Mouse (Mus musculus): ENCODE results near the gene Olfr50.

Olfr50 gene

GRCm38 (mm10) chr2:36790238-36790637 lies at the start of gene Olfr50:
Gene Olfr50, plus strand, starts transcription at chr2:36790538.
- DNase-seq = no peak

GRCm38 (mm10) chr2:36783976-36784375 lies 6.4 kb upstream of the Olfr50 start, which contains the start of gene Olfr348:
Gene Olfr348, plus strand, starts transcription at chr2:36784276.
- no peak for DNase-seq

GRCm38 (mm10) chr2:36816932-36817331 lies 26.6 kb downstream of the Olfr50 start, which contains the start of gene Olfr3:
Gene Olfr3, minus strand, starts transcription at chr2:36817032.
- DNase-seq = no peak

- DNase-seq = no peak
Measured at GRCm38 (mm10) chr2:36846010-36846409, 55.7 kb downstream of the Olfr50 start, which contains the start of gene Olfr350. Gene Olfr350, plus strand, starts transcription at chr2:36846310.

Data from liver (tissue).